Mouse (Mus musculus) hindbrain, embryonic 11.5 days (tissue): ENCODE results near the gene Tmed2. TPM values are rescaled to one million over a fixed set of nuclear protein-coding genes. Genes with fewer than 3 reads are reported as not detected.
A peak's percentile ranks its signal among the peaks of the same experiment; 100 is the strongest.
"Not testable (repeated sequence)": the region's sequence is repeated elsewhere in the genome, so short reads cannot be mapped to it uniquely, and the experiment has no call there.

Experiments
- ATAC-seq: fragments of 200-750 bp; cut with Nextera tagmentation; 2 replicates; pipeline ENCODE4 v1.8.0; 2017; ENCODE audit warnings: mild to moderate bottlenecking, moderate TSS enrichment, moderate library complexity; ENCODE audit not compliant: low FRiP score
- DNase-seq: peaks from one replicate; pipeline ENCODE4 v3.0.0-alpha.2; 2015; ENCODE audit warnings: low spot score
- H3K27ac ChIP-seq: fragments of 300-500 bp; sonication (generic); 2 replicates; pipeline ENCODE4 v1.5.1; 2014; ENCODE audit warnings: mild to moderate bottlenecking, low read depth, low read length
- H3K27me3 ChIP-seq: fragments of 300-500 bp; sonication (generic); 2 replicates; pipeline ENCODE4 v1.6.1; 2014; ENCODE audit warnings: mild to moderate bottlenecking, low read length, moderate library complexity, mixed read lengths; ENCODE audit not compliant: control insufficient read depth, insufficient read depth
- H3K36me3 ChIP-seq: fragments of 300-500 bp; sonication (generic); 2 replicates; pipeline ENCODE4 v1.6.1; 2014; ENCODE audit warnings: mild to moderate bottlenecking, low read length, moderate library complexity, mixed read lengths; ENCODE audit not compliant: control insufficient read depth, insufficient read depth
- H3K4me1 ChIP-seq: fragments of 300-500 bp; sonication (generic); replicated peaks from 2 replicates; pipeline ENCODE4 v1.6.1; 2014; ENCODE audit warnings: low read length, mixed read lengths; ENCODE audit not compliant: control insufficient read depth, insufficient read depth
- H3K4me2 ChIP-seq: fragments of 300-500 bp; sonication (generic); replicated peaks from 2 replicates; pipeline ENCODE4 v1.6.1; 2014; ENCODE audit warnings: mild to moderate bottlenecking, low read depth, low read length
- H3K4me3 ChIP-seq: fragments of 300-500 bp; sonication (generic); 2 replicates; pipeline ENCODE4 v1.5.1; 2014; ENCODE audit warnings: low read depth, low read length
- H3K9ac ChIP-seq: fragments of 300-500 bp; sonication (generic); 2 replicates; pipeline ENCODE4 v1.6.1; 2014; ENCODE audit warnings: low read depth, low read length
- H3K9me3 ChIP-seq: fragments of 300-500 bp; sonication (generic); 2 replicates; pipeline ENCODE4 v1.6.1; 2016; ENCODE audit warnings: low read length; ENCODE audit not compliant: control insufficient read depth
- WGBS: fragments of 180-500 bp; shearing (Covaris S2); extraction: QIAGEN DNeasy Blood & Tissue Kit; methylation state at CpG from one replicate; pipeline ENCODE4 v1.1.7; 2014; 5-methylcytosine and 5-hydroxymethylcytosine counted together
- polyA plus RNA-seq: library from polyadenylated mRNA; unstranded; fragments of >200 nt; fragmentation: Nextera tagmentation; extraction: Ambion mirVana; gene quantifications from 2 replicates; pipeline ENCODE4 v1.2.1, GENCODE M21; 2014

Gene Tmed2
- polyA plus RNA-seq, 1 experiment from 2014 or later: 474 TPM

GRCm38 (mm10) chr5:124575467-124575866, 35.0 kb downstream of the Tmed2 start:
- 95% methylated on average over 7 of the region's 7 CpGs for WGBS
- H3K4me1 ChIP-seq: peaks cover 5% of the 10 kb centered on the region; the same call in 1 of the 2 replicates
- no peak overlapping the region for H3K4me2 ChIP-seq
- no peak for ATAC-seq
- no peaks in the 10 kb centered on the region for H3K27me3 ChIP-seq
- H3K27ac ChIP-seq: no peak overlapping the region
- no peaks in the 10 kb centered on the region for H3K9me3 ChIP-seq
- no peak overlapping the region for H3K4me3 ChIP-seq
- no peak for DNase-seq
- peaks cover 11% of the 10 kb centered on the region; the same call in 1 of the 2 replicates for H3K36me3 ChIP-seq
- H3K9ac ChIP-seq: no peak overlapping the region

DNA sequence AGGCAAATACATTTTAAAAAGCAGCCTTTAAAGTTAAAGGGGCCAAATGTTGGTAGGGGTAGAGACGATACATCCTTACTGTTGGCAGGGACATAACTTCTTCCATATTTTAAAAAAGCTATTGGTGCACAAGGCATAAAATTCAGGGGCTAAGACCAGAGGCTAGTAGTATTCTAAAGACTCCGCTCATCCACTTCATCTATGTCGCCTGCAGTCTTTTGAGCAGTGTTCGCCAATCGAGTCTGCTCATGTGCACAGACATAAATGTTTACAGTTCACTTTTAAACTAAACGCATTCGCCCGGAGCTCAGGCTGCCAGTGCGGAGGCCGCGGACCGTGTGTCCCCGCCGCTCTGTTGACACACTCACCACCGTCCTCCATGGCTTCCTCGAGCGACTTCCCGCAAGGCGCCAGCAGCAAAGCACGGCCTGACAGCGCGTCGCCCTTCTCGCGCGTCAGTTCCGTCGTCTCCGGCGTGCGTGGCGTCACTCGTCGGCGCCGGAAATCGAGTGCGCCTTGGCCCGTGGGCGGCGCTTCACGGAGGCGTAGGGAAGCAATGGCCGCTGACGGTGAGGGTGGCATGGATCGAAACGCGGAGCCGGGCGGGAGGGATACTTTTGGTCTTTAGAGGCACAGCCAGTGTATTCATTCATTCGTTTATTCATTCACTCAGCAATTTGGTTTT, 38.3 kb downstream of the Tmed2 start, which contains the start of the genes Eif2b1 and Gtf2h3:
Gene Eif2b1 (minus strand): TSS at position 499 of the 685 bp plus-strand sequence.
Gene Gtf2h3 (plus strand): TSS at position 508 of the 685 bp plus-strand sequence.
- Histone ChIP-seq H3K4me2 (peak within 1 kb of the TSS; percentile 91), H3K4me3 (peak within 1 kb of the TSS; percentile 86), H3K9me3 (no peaks in the 10 kb centered on the region), H3K9ac (peak within 1 kb of the TSS; percentile 64), H3K4me1 (peaks cover 5% of the 10 kb centered on the region; the same call in 1 of the 2 replicates), H3K27me3 (no peaks in the 10 kb centered on the region), H3K27ac (no peak within 1 kb of the TSS), H3K36me3 (peaks cover 2% of the 10 kb centered on the region; the same call in 1 of the 2 replicates)
- ATAC-seq (peak; percentile 86), DNase-seq (peak; percentile 99)
- 2% methylated on average over 51 of the region's 51 CpGs for WGBS

DNA sequence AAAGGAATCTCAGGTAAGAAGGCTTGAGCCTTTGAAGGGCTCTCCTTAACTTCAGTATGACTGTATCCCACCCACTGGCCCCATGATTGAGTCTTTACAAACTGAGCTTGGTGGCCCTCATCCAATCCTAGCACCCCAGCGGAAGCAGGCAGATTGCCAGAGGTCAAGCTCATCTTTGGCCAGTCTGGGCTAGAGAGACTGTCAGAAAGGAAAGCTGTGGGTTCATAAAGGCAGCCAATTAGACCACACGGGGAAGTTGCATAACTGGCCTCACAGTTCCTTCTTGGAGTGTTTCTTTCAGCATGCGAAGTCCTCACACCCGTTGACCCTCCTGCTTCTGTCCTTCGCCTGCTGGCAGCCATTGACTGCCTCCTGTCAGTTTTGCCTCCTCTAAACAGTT, 42.0 kb downstream of the Tmed2 start:
- 95% methylated on average over 5 of the region's 5 CpGs for WGBS
- no peak for ATAC-seq

DNA sequence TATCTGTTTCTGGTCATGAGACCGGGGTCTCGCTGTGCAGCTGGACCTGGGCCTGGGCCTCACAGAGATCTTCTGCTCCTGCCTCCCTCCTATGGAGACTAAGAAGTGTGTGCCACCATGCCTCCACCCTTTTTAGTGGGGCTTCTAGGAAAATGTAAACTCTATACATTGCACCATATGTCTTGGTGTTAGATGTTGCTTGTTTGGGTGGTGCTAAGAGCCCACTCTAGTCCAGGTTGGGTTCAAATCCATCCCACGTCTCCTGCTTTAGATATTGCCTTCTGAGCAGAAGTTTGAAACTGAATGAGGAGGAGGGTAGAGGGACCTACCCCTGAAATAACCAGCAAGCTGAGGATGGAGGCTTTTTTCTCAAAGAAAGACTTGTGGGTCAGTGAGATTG, 52.3 kb downstream of the Tmed2 start:
- Histone ChIP-seq H3K9ac (no peak overlapping the region), H3K4me2 (no peak overlapping the region), H3K36me3 (0 out of 2 replicates have a peak, but pooled peaks cover 9% of the 10 kb centered on the region), H3K4me1 (no peaks in the 10 kb centered on the region), H3K27me3 (no peaks in the 10 kb centered on the region), H3K9me3 (no peaks in the 10 kb centered on the region), H3K4me3 (no peak overlapping the region), H3K27ac (no peak overlapping the region)
- ATAC-seq (no peak), DNase-seq (no peak)
- WGBS: 92% methylated on average over 3 of the region's 3 CpGs

More for the DNA sequence above, 42.0 kb downstream of the Tmed2 start:
- peaks cover 5% of the 10 kb centered on the region; the same call in 1 of the 2 replicates for H3K4me1 ChIP-seq
- no peak overlapping the region for H3K27ac ChIP-seq
- H3K9me3 ChIP-seq: no peaks in the 10 kb centered on the region
- H3K9ac ChIP-seq: no peak overlapping the region
- H3K4me2 ChIP-seq: no peak overlapping the region
- no peak overlapping the region for H3K4me3 ChIP-seq
- peaks cover 4% of the 10 kb centered on the region; the same call in 1 of the 2 replicates for H3K36me3 ChIP-seq
- H3K27me3 ChIP-seq: no peaks in the 10 kb centered on the region
- DNase-seq: no peak

GRCm38 (mm10) chr5:124598224-124599174, 58.0 kb downstream of the Tmed2 start:
- Histone ChIP-seq H3K4me2 (peak overlapping the region; percentile 61), H3K27me3 (no peaks in the 10 kb centered on the region), H3K4me1 (no peaks in the 10 kb centered on the region), H3K9me3 (no peaks in the 10 kb centered on the region), H3K9ac (peak overlapping the region; percentile 80), H3K27ac (no peak overlapping the region), H3K36me3 (0 out of 2 replicates have a peak, but pooled peaks cover 4% of the 10 kb centered on the region), H3K4me3 (peak overlapping the region; percentile 88)
- WGBS: 5% methylated on average over 30 of the region's 30 CpGs
- peak; percentile 96 for DNase-seq
- ATAC-seq: peak; percentile 99

DNA sequence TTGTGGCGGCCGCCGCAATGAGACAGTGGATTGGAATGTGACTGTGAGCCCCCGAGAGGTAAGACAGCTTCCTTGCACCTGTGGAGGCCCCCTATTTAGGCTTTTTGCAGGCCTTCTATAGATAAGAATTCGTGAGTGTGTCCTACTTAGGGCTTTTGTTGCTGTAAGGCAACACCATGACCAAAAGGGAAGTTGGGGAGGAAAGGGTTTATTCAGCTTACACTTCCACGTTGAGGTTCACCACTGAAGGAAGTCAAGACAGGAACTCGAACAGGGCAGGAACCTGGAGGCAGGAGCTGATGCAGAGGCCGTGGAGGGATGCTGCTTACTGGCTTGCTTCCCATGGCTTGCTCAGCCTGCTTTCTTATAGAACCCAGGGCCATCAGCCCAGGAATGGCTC, 59.2 kb downstream of the Tmed2 start:
- not testable (repeated sequence) for H3K27me3 ChIP-seq, DNase-seq, H3K4me1 ChIP-seq, H3K4me3 ChIP-seq, H3K9ac ChIP-seq, H3K36me3 ChIP-seq, ATAC-seq, H3K27ac ChIP-seq, H3K9me3 ChIP-seq
- H3K4me2 ChIP-seq: peak overlapping the region; percentile 61; the same call in 1 of the 2 replicates
- WGBS: 64% methylated on average over 8 of the region's 8 CpGs

Other genes starting within 250 kb of the Tmed2 start
- 15.5 and 20.5 TPM in 2 replicates for gene Mphosph9, start 212.7 kb upstream of the Tmed2 start, polyA plus RNA-seq
- 17.4 and 19.7 TPM in 2 replicates for gene 2810006K23Rik, start 212.6 kb upstream of the Tmed2 start, polyA plus RNA-seq
- gene Cdk2ap1, start 177.6 kb upstream of the Tmed2 start, polyA plus RNA-seq: 155 and 243 TPM in 2 replicates
- 92.9 and 116 TPM in 2 replicates for gene Sbno1, start 114.7 kb upstream of the Tmed2 start, polyA plus RNA-seq
- gene Kmt5a, start 100.8 kb upstream of the Tmed2 start, polyA plus RNA-seq: 52.2 and 83.1 TPM in 2 replicates
- 19.2 and 20.8 TPM in 2 replicates for gene Rilpl2, start 62.3 kb upstream of the Tmed2 start, polyA plus RNA-seq
- gene Snrnp35, start 57.6 kb upstream of the Tmed2 start, polyA plus RNA-seq: 15.2 and 15.7 TPM in 2 replicates
- 16.4 and 20.7 TPM in 2 replicates for gene Rilpl1, start 9.3 kb upstream of the Tmed2 start, polyA plus RNA-seq
- gene Ddx55, start 12.2 kb downstream of the Tmed2 start, polyA plus RNA-seq: 15.6 and 17.6 TPM in 2 replicates
- 82.2 and 83.5 TPM in 2 replicates for gene Eif2b1, start 38.4 kb downstream of the Tmed2 start, polyA plus RNA-seq
- gene Gtf2h3, start 38.4 kb downstream of the Tmed2 start, polyA plus RNA-seq: 74.7 and 74.9 TPM in 2 replicates
- gene Atp6v0a2, start 87.9 kb downstream of the Tmed2 start, polyA plus RNA-seq: 41.8 and 43.8 TPM in 2 replicates
- 0.36 and 0.52 TPM in 2 replicates for gene Dnah10, start 184.4 kb downstream of the Tmed2 start, polyA plus RNA-seq